Mouse (Mus musculus): ENCODE data around the gene Cyp4a31.

GRCm38 (mm10) chr4:115614005-115614404 lies 50.6 kb downstream of the Cyp4a31 start:
- TF ChIP-seq CTCF (IDR thresholded peaks at IDR 0.05) (no peak), POLR2A (IDR thresholded peaks at IDR 0.05; ENCODE audit: insufficient read depth, low read depth, low read length) (no peak), EP300 (IDR thresholded peaks at IDR 0.05; ENCODE audit: insufficient read depth, low read depth, low read length) (no peak)

Measured in heart, adult 2 months (tissue).